Mouse (Mus musculus) embryo, embryonic 10.5 days (tissue): ENCODE data around the gene Zfyve9.
"Not testable (repeated sequence)": the region's sequence is repeated elsewhere in the genome, so short reads cannot be mapped to it uniquely, and the experiment has no call there.

ENCODE experiments used
- DNase-seq: peaks from one replicate; pipeline ENCODE4 v3.0.0-alpha.2; 2015; ENCODE audit warnings: low spot score

The Zfyve9 gene

DNA sequence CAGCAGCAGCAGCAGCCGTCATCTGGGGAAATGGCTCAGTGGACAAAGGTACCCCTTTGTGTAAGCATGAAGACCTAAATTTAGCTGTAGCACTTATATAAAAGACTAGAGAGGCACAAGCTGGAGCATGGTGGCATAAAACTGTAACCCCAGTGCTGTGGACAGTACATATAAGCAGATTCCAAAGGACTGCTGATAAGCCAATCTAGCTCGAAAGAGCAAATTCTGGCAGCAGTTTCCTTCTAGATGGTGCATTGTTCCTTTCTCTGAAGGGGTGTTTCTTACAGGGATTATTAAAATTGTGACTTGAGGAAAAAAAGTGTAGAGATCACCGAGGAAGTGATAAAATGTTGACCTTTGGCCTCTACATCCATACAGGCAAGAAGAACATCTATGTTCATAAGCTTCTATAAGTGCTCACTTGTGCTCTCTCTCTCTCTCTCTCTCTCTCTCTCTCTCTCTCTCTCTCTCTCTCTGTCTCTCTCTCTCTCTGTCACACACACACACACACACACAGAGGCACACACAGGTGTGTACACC, 59.3 kb downstream of the Zfyve9 start:
- DNase-seq: no peak

DNA sequence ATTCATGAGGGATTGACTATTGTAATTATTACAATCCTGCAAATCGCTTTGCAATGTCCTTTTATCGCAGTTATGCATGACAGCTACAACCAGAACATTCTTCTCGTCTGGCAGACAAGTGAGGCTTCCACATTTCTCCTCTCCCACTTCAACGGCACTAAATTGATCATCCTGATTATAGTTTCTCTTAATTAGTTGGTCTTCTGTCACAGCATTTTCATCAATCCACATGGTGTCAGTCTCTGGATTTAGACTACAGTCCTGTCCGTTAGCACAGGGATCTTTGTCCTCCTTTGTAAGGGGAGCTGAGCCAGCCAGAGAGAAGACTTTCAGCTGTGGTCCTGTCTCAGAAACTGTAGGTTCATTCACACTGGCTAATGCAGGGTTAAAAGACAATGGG, 61.2 kb downstream of the Zfyve9 start, which contains the start of gene 3110021N24Rik:
Gene 3110021N24Rik, plus strand, starts transcription at position 301 of the 400 bp plus-strand sequence.
- DNase-seq: no peak

DNA sequence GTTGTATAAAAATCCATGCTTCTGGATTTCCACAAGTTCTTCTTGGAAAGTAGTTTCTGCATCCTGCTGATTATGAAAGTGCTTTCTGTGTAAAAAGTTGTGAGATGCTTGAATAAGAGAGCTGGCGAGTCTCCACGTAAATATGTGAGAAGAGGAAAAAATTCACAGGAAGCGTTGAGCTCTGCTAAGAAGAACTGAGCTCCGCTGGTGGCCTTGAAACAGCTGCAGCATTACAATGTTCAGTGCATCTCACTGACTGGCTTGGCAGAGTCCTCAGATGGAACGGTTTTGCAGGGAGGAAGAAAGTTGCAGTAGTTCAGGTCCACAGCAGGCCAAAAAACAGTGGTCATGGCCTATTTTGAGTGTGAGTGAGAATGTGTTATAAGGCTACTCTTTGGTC, 72.4 kb downstream of the Zfyve9 start:
- DNase-seq: no peak

DNA sequence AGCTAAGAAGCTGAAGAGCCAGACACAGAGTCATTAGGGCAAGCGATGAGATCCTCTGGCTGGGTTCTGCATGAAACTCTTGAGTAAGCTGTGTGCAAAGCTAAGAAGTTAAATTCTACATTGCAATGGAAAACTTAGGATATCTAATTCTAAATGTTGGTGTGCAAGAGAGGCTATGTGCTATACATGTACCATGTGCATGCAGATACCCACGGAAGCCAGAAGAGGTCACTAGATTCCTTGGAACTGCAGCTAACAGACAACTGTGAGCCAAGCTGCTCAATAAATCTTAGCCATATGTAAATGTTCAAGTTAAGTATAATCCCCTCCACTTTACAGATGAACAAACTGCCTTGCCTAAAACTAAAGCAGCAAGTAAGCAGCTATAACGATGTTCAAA, 83.7 kb downstream of the Zfyve9 start:
- peak; percentile 64 for DNase-seq

DNA sequence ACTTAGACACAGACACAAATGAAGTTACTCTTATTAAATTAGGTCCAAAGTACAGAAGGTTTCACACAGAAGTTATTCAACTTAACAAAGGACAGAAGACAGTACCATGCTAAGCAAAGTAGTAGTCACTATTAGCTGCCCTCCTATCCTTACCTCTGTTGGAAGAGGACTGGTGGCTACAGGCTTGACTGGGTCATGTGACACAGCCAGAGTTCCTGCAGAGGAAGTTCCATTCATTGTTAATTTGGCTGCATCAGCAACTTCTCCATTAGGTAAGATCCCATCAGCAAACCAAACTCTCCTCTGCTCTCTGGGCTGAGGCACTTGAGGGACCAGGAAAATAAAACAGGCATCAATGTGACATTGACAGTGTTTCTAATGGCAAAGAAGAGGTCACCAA, 89.1 kb downstream of the Zfyve9 start:
- DNase-seq: no peak

DNA sequence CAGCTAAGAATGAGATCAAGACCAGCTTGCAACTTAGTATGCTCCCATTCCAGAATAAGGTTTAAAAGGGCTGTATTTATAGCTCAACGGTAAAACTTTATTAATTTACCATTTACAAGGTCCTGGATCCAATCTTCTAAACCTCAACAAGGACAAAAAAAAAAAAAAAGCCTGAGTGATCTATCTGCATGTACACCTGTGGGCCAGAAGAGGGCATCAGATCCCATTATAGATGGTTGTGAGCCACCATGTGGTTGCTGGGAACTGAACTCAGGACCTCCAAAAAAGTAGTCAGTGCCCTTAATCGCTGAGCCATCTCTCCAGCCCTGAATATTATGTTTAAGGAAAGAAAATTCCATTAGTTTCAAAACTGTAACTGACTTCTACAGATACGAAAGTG, 90.1 kb downstream of the Zfyve9 start:
- DNase-seq: no peak

DNA sequence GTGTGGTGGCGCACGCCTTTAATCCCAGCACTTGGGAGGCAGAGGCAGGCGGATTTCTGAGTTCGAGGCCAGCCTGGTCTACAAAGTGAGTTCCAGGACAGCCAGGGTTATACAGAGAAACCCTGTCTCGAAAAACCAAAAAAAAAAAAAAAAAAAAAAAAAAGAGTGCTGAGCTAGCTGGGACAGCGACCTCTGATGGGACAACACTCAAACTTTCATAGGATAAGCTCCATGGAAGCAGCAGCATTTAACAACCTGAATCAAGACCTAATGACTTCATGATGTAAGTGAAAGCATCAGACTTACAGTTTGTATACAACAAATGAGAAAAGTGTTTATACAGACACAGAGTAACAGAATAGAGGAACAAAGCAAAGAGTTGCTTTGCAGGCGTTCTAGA, 93.5 kb downstream of the Zfyve9 start:
- DNase-seq: not testable (repeated sequence)

DNA sequence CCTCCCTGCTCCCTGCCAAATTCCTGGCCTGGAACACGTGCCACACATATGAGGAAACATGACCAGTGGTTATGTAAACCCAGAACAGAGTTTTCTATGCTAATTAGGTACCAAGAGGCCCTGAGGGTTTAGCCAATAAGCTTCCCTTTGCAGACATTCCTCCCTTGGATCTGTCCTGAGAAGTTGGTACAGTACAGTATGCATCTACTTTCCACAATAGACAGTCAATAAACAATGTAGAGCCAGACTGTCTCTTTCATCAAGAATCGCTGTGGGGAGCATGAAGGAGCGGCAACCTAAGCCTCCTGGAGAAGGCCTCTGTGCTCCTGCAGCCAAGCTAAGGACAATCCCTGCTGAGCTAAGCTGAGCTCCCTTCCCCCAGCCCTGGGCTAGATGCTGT, 94.4 kb downstream of the Zfyve9 start:
- DNase-seq: no peak

DNA sequence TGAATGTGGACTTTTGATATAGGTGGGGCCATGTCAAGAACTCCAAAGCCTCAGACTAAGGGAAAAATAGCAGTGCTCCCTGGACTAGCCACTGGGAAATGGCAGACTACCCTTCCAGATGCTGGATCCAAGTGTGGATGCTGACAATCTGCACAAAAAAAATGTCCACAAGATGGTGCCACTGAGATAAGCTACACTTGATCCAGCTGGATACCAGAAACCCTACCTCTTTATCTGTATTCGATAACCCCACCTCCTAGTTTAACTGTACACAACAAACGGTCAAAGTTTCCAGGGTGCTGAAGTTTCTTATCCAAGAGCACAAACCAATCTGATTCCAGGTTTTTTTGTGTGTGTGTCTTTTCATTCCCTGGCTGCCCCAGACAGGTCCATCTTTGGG, 116.2 kb downstream of the Zfyve9 start:
- peak; percentile 67 for DNase-seq

DNA sequence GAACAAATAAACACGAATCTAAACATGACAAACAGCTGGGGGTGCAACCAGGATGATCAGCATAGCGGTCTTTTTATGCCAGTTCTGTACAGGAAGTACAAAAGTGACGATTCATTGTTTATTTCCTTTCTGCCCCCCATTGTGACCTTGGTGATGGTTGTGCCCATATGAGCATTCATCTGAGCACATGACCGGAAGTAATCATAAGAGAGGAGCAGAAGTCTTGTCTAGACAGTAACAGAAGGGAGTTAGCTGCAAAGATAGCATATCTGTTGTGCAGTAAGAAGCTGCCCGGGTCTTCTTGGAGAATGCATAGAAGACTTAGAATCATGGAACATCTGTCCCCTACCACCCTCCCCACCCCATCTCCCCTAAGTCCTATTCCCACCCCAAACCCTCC, 141.8 kb downstream of the Zfyve9 start:
- DNase-seq: no peak

DNA sequence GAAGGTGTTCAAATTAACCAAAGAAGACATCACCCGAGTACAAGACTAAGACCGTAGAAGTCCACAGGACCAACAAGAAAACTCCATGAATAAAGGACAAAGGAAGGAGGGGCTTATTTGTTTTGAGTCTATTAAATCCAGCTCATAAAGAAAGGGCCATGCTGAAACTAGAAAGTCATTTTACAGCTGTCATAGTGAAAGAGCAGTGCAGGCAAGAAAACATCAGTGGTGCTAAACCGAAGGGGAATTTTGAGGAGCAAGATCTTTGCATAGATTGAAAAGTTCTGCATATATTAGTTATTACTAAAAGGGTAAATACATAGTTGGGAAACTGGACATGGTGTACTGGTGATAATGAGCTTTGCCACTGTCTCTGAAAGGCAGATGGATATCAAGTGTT, 142.9 kb downstream of the Zfyve9 start:
- no peak for DNase-seq

DNA sequence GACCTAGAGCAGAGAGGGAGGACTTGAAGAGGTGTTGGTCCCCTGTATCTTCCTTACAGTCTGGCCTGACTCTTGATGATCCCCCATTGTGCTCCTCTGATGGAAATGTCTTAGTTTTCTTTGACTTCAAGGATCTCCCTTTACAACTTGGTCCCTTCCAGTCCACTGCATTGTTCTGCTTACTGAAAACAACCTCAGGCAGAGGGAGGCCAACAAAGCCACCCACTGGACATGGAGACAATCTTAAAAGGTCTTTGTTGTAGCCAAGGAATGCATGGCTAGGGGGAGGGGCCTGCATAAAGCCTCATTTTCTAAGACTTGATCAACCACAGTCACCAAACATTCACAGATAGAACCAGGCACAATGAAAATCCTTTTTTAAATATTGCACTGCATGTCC, 145.5 kb downstream of the Zfyve9 start:
- DNase-seq: peak; percentile 23

DNA sequence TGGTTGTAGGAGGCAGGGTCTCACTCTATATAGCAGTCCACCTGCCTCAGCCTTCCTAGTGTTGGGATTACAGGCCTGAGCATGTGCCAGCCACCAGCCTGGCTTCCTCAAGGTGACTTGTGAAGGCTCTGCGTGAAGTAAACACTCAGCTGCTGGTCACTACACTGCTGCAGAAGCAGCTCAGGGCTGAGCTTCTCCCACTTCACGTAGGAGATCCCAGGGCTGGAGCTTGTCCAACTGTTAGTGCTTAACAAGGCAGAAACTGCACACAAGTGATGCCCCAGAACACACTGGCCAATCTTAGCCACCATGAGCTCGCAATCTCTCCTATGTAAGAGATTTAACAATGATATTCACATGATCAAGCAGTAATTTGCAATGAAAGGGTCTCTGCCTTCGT, 145.9 kb downstream of the Zfyve9 start:
- no peak for DNase-seq

DNA sequence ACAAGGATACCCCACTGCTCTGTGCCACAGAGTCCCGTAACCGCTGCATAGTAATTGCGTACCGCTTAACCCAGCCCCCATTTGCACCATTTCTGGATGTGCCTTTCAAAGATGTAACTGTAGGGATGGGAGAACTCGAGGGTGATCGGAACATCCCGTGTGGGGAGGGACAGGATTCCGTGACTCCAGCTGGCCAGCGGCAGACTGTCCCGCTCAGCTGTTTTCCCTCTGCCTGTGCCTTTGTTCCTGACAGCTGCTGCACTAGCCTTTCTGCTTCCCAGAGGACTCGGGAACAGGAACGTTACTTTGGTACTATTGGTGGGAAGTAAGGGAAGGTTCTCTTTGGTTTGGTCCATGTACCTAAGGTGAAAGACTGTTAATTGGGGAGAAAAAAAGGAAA, 146.9 kb downstream of the Zfyve9 start:
- DNase-seq: no peak

DNA sequence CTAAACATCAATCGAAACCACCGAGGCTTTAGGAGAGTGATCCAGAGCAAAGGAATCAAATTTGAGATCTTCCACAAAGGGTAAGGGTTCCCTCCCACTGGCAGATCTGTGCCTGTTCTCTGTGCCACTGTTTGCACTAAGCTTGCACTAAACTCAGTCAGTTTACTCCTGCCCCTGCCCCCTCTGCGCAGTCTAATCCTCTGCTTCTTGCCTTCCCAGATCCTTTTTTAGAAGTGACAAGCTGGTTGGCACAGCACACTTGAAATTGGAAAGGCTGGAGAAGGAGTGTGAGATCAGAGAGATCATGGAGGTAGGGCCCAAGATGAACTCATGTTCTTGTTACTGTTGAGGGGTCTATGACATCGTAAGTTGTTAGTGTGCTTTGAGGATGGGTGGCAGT, 149.0 kb downstream of the Zfyve9 start:
- DNase-seq: no peak

DNA sequence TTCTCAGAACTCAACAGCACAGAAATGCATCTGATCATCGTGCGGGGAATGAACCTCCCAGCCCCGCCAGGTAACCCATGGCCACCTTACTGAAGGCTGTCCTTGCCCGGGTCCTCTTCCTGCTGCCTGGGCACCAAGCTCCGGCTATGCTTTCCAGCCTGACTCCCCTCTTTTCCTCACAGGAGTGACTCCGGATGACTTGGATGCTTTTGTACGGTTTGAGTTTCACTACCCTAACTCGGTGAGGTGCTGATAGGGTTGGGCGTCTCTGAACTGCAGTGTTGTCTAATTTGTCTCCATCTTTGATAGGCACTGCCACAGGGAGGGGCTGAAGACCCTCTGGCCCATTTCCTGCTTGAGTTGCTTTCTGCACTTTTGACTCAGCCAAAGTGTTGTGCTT, 150.5 kb downstream of the Zfyve9 start:
- no peak for DNase-seq

DNA sequence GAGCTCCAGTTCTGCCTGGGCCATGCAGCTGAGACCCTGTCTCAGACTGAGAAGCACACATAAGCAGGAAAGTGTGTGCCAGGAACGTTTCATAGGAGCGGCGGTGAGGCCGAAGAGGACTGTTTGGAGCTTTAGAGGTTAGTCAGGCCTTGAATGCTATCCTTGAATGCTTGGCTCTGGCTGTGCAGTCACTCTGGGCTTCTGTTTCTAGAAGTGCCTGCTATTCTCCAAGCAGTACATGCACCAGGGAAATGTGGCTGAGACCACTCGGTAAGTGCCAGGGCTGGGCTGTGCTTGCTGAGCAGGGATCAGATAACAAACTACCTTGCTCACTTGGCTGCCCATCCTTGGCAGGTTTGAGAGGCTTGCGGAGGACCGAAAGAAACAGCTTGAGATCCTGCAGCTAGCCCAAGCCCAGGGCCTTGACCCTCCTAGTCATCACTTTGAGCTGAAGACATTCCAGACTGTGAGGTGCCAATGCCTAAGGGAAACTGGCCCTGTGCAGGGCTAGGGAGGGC, 151.2 kb downstream of the Zfyve9 start:
- DNase-seq: no peak

DNA sequence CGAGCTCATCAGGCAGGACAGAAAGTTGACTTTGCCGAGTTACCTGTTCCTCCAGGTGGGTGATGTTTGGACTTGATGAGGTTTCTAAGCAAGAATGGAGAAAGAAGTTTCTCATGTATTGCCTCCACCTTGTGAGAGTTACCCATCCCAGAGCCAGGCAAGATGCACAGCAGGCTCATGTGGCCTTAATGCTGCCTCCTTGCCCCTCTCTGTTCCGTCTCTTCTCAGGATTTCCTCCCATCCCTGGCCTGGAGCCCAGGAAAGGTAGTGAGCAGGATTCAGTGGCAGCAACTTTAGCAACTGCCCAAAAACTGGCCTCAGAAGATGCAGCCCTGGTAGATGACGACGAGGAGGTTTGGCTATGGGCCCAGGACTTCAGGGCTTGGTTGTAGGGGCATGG, 153.5 kb downstream of the Zfyve9 start:
- DNase-seq: no peak

DNA sequence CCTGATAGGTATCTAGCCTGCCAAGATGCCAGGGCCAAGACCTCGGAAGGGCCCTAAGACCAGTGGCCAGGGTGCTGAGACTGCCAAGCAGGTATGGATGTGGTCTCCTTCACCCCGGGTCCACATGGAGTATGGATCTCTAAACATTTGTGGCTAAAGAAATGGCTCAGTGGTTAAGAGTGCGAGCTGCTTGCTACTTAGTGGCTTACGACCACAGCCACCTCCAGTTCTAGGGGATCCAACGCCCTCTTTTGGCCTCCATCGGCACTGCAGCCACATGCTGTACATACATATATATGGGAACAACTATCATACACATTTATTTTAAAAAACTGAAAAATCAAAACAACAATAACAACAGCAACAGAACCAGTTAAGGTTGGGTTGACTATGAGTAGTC, 159.1 kb downstream of the Zfyve9 start:
- peak; percentile 16 for DNase-seq

DNA sequence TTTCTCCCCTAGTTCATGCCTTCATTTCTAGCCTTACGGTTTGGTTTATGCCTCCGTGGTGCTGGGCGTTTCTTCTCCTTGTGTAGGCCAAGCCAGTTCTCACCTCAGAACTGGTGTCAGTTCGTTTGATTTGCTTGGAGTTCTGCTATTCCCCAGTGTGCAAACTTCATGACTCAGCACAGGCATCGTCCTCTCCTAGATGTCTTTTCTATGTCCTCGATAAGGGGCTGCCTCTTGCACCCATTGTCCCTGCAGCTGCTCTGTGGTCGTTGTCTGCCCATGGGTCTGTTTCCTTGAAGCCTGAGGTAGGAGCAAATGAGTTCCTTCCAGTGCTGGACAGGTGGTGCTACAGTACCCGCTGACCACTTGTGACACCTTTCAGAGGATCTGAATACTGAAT, 160.1 kb downstream of the Zfyve9 start:
- DNase-seq: no peak

DNA sequence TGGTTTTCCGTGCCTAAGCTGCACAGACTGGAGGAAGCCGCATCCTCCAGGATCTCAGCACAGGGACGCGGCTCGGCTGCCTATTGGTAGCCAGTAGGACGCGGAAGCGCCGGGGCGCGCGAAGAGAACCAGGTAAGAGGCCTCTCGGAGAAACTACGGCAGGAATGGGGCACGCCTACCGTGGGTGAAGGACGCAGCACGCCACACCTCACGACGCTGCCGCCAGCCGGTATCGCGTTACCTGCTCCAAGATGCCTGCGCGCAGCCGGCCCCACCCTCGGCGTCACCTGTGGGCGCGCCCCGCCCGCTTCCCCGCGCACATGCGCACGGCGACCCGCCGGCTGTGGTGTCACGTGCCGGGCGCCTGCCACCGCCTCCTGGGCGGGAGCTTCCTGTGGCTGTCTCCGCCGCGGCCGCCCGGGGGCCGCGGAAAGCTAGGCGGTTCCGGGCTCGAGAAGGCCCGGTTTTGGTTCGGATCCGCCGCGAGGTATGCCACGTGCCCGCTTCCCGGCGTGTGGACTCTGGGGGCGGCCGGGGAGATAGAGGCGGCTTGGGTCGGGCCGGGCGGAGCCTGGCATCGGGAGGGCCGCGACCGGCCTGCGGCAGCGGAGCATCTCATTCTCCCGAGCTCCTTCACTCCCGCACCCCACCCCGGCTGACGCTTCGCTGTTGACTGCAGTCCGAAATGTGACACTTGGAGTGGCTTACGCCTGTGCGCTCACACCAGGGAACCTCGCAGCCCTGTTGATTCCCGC, 160.8 kb downstream of the Zfyve9 start, which contains the start of gene Cc2d1b:
Gene Cc2d1b, plus strand, starts transcription at position 354 of the 755 bp plus-strand sequence.
- DNase-seq: peak; percentile 92

DNA sequence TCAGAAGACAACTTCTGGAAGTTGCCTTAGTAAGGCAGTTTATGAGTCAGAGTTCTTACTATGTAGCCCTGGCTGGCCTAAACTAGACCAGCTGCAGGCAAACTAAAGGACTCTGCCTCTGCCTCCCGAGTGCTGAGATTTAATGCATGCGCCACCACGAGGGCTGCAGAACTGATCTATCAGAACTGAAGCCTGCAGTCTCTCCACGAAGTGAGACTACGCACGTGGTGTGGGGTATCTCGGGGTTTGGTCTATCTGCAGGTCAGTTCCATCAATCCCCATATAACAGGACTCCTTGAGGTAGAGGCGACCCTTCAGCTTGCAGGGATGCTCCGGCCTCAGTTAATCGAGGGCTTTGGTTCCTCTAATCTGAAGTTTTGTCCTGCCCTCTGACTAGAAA, 161.4 kb downstream of the Zfyve9 start:
- peak; percentile 60 for DNase-seq

DNA sequence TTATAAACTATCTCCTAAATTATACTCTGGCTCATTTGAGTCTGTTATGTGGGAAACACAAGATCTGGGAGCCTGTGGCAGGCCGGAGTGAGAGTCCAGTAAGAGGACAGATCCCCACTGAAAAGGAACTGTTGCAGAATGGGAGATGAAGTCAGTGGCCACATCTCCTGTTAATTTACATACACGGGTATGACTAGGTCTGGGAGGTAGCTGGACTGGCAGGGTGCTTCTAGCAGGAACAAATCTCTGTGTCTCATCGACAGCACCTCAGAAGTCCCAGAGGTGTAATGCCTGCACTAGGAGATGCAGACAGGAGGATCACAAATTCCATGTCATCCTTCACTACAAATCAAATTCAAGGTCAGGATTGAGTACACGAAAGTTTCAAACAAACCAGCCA, 162.0 kb downstream of the Zfyve9 start:
- DNase-seq: no peak

DNA sequence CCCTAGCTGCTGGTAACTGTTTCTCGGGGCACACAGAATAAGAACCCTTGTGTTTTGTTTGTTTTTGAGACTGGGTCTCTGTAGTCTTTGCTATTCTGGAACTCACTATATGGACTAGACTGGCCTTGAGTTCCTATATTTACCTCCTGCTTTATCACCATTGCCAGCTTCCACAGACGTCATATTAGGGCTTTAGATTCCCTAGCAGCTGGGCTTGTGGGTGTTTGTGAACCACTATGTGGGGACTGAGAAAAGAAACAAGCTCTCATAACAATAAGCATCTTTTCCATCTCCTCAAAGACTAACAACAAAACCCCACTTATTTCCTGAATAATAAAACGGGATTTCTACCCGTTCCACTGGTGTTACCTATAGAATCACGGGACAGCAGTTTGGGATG, 169.7 kb downstream of the Zfyve9 start:
- no peak for DNase-seq
